Mouse (Mus musculus): ENCODE measurements around the gene Gmfg. TPM values are rescaled to one million over a fixed set of nuclear protein-coding genes. Genes with fewer than 3 reads are reported as not detected.

Gmfg gene
- total RNA-seq (2023): 100 to 1,000 TPM; 506 TPM

GRCm38 (mm10) chr7:28436932-28437570, at the start of gene Gmfg:
Gmfg (plus strand) TSS chr7:28437447.

DNA sequence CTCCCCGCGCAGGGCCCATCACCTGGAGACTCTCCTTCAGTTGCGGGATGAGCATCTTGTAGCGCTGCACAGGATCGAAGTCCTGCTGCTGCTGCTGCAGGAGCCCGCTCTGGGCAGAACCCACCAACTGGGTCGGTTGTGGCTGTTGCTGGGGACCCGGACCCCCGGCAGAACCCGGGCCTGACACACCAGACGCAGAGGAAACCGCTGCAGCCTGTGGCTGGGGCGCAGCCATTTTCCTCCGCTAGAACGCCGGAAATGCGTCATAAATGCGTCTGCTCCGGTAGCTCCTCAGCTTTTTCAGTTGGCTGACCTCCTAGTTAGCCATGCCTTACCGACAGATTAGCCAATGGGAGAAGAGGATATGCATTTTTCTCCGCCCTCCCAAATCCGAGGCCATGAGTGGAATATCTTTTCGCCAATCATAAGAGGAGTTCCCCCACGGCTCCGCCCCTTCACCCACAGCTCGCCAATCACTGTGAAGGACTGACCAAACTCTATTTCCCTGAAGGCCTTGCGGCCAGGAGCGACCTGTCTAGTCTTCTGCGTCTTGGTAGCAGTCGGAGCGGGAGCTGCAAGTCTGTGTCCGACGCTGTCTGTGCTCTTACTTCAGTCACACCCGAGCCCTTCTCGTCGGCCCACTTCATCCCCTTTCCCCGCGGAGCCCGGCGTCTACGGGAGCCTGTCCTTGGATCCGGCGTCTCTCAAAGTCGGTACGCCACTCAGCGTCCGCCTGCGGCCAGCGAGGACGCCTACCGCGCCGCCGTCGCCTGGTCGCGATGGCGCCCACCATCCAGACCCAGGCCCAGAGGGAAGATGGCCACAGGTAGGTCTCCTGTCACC, 44.6 kb upstream of the Gmfg start, which contains the start of the genes Med29 and Paf1:
Gene Med29 (minus strand): TSS at position 280 of the 843 bp plus-strand sequence.
Gene Paf1 (plus strand): TSS at position 523 of the 843 bp plus-strand sequence.

DNA sequence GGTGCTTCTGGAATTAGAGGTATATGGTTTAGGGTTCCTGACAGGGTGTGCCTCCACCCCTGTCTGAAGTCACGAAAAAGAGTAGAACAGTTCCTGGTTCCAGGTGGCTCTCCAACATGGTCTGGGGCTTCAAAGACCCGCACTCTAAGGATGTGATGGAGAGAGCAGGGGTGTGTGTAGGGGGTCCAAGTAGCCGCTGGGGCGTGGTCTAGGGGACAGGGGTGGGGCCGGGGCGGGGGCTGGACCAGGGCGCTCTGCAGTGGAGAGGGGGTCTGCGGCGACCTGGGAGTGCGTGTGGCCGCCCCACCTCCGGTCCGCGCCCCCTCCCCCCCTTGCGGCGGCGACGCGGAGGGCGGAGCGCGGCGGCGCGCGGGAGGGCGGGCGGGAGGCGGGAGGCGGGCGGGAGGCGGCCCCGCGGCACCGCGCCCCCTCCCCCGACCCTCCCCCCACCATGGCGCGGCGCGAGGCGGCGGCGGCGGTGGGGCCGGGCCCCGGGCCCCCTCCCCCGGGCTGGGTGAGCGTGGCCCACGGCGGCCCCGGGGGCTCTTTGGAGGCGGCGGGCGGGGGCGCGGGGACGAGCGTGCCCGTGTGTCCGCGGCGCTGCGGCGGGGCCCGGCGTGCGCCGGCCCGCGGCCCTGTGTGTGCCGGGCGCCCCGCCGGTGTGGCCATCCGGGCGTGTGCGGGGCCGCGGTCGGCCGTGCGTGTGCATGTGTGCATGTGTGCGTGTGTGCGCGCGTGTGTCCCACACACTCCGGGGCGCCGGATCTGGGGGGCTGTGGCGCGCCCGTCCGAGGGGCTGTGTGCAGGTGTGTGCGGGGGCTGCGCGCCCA, 14.5 kb downstream of the Gmfg start, which contains the start of gene Lrfn1:
Gene Lrfn1 (plus strand): TSS at position 450 of the 830 bp plus-strand sequence.

Other genes with a start within 250 kb of the Gmfg start
- 1 to 10 TPM; 1.2 to 1.5 TPM for gene Eid2, start 169.6 kb upstream of the Gmfg start, total RNA-seq (2023)
- gene Eid2b, start 159.7 kb upstream of the Gmfg start, total RNA-seq (2023): 1 to 10 TPM; 4.5 to 4.7 TPM
- not detected for gene Selenov, start 146.3 kb upstream of the Gmfg start, total RNA-seq (2023)
- not detected for gene Dll3, start 135.2 kb upstream of the Gmfg start, total RNA-seq (2023)
- gene Timm50, start 125.4 kb upstream of the Gmfg start, total RNA-seq (2023): 10 to 100 TPM; 24.3 to 28.2 TPM
- 10 to 100 TPM; 72.6 to 73.5 TPM for gene Supt5, start 98.7 kb upstream of the Gmfg start, total RNA-seq (2023)
- gene Rps16, start 86.8 kb upstream of the Gmfg start, total RNA-seq (2023): 1,000 to 10,000 TPM; 1,040 to 1,142 TPM
- 10 to 100 TPM; 25.8 to 27.0 TPM for gene Plekhg2, start 64.8 kb upstream of the Gmfg start, total RNA-seq (2023)
- gene Zfp36, start 57.2 kb upstream of the Gmfg start, total RNA-seq (2023): 1,000 to 10,000 TPM; 2,020 to 2,166 TPM
- 10 to 100 TPM in 1 of 2 experiments, 1 to 10 TPM in 1; 7.4 to 10.8 TPM for gene Med29, start 44.7 kb upstream of the Gmfg start, total RNA-seq (2023)
- gene Paf1, start 44.5 kb upstream of the Gmfg start, total RNA-seq (2023): 10 to 100 TPM; 59.0 to 65.3 TPM
- gene Lrfn1, start 14.5 kb downstream of the Gmfg start, total RNA-seq (2023): 1 to 10 TPM; 4.0 TPM
- not detected for gene Ifnl2, start 73.0 kb downstream of the Gmfg start, total RNA-seq (2023)
- gene Ifnl3, start 85.4 kb downstream of the Gmfg start, total RNA-seq (2023): not detected
- not detected for gene Sycn, start 103.4 kb downstream of the Gmfg start, total RNA-seq (2023)
- gene Nccrp1, start 109.8 kb downstream of the Gmfg start, total RNA-seq (2023): under 1 TPM; 0.22 to 0.44 TPM
- gene Samd4b, start 160.7 kb downstream of the Gmfg start, total RNA-seq (2023): 10 to 100 TPM; 36.5 to 42.9 TPM
- gene Pak4, start 160.7 kb downstream of the Gmfg start, total RNA-seq (2023): 10 to 100 TPM; 12.1 to 12.6 TPM
- gene Acp7, start 193.9 kb downstream of the Gmfg start, total RNA-seq (2023): not detected

Data from neutrophil, adult 83 days (primary cell).